Mouse (Mus musculus) E14TG2a.4 (cell line): ENCODE results near the gene Stxbp6.

ENCODE experiments used
- CTCF ChIP-seq: conservative IDR thresholded peaks from 2 replicates; pipeline ENCODE4 v1.5.1; 2014; ENCODE audit warnings: low read length
- NANOG ChIP-seq: IDR thresholded peaks from 2 replicates; pipeline ENCODE4 v1.6.1; 2014; ENCODE audit warnings: borderline replicate concordance, low read length, mixed read lengths
- POU5F1 ChIP-seq: IDR thresholded peaks from 2 replicates; pipeline ENCODE4 v1.6.1; 2014; ENCODE audit warnings: low read length, borderline replicate concordance

DNA sequence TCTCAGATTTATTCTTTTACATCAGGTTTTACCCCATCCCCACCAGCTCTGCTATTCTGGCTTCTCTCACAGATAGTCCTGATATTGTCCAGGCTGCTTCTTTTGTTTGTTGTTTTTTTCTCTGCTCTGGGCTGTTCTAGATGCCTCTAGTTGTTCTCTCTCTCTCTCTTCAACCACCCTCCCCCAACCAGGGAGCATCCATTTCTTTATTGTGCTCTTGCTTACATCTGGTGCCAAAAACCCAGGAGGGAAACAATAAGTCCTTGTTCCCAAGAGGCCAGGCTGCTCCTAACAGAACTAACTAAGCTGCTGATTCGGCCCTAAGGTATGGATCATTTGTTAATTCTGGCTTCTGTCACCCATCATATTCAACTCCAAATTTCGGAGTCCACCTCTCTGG, 19.2 kb upstream of the Stxbp6 start:
- no peak for TF ChIP-seq CTCF
- TF ChIP-seq NANOG, result no peak
- no peak for TF ChIP-seq POU5F1
